Mouse (Mus musculus) heart, postnatal 0 days (tissue): ENCODE results near the gene Tmem238. TPM values are rescaled to one million over a fixed set of nuclear protein-coding genes. Genes with fewer than 3 reads are reported as not detected.
"Not testable (repeated sequence)": the region's sequence is repeated elsewhere in the genome, so short reads cannot be mapped to it uniquely, and the experiment has no call there.

Experiments
- ATAC-seq: fragments of 200-750 bp; cut with Nextera tagmentation; 2 replicates; pipeline ENCODE4 v1.8.0; 2017; ENCODE audit warnings: low read depth, moderate number of reproducible peaks, moderate library complexity; ENCODE audit not compliant: insufficient read depth
- DNase-seq: peaks from one replicate; pipeline ENCODE4 v3.0.0-alpha.2; 2016; ENCODE audit warnings: low spot score
- H3K27ac ChIP-seq: fragments of 300-500 bp; sonication (generic); 2 replicates; pipeline ENCODE4 v1.5.1; 2014; ENCODE audit warnings: low read depth, mild to moderate bottlenecking
- H3K27me3 ChIP-seq: fragments of 300-500 bp; sonication (generic); 2 replicates; pipeline ENCODE4 v1.6.1; 2014; ENCODE audit warnings: low read length, mixed read lengths; ENCODE audit not compliant: control insufficient read depth, insufficient read depth
- H3K36me3 ChIP-seq: fragments of 300-500 bp; sonication (generic); replicated peaks from 2 replicates; pipeline ENCODE4 v1.6.1; 2014; ENCODE audit warnings: low read length, mixed read lengths; ENCODE audit not compliant: control insufficient read depth, insufficient read depth
- H3K4me1 ChIP-seq: fragments of 300-500 bp; sonication (generic); 2 replicates; pipeline ENCODE4 v1.6.1; 2014; ENCODE audit warnings: antibody characterized with exemption; ENCODE audit not compliant: control insufficient read depth, insufficient read depth
- H3K4me2 ChIP-seq: fragments of 300-500 bp; sonication (generic); 2 replicates; pipeline ENCODE4 v1.6.1; 2014; ENCODE audit warnings: low read depth, mild to moderate bottlenecking, low read length, moderate library complexity
- H3K4me3 ChIP-seq: fragments of 300-500 bp; sonication (generic); 2 replicates; pipeline ENCODE4 v1.5.1; 2014; ENCODE audit warnings: low read depth, low read length
- H3K9ac ChIP-seq: fragments of 300-500 bp; sonication (generic); replicated peaks from 2 replicates; pipeline ENCODE4 v1.6.1; 2014; ENCODE audit warnings: low read depth, low read length, mixed read lengths
- H3K9me3 ChIP-seq: fragments of 300-500 bp; sonication (generic); replicated peaks from 2 replicates; pipeline ENCODE4 v1.6.1; 2016; ENCODE audit warnings: low read length; ENCODE audit not compliant: control insufficient read depth
- CTCF ChIP-seq: IDR thresholded peaks from 2 replicates; pipeline ENCODE4 v1.5.1; 2016; ENCODE audit warnings: antibody characterized with exemption, control low read depth, low read depth
- EP300 ChIP-seq: IDR thresholded peaks from 2 replicates; pipeline ENCODE4 v1.6.1; 2016; ENCODE audit warnings: antibody characterized with exemption, low read depth
- WGBS: fragments of 180-500 bp; shearing (Covaris S2); extraction: QIAGEN DNeasy Blood & Tissue Kit; methylation state at CpG from one replicate; pipeline ENCODE4 v1.1.7; 2014; 5-methylcytosine and 5-hydroxymethylcytosine counted together
- polyA plus RNA-seq: library from polyadenylated mRNA; unstranded; fragments of >200 nt; fragmentation: Nextera tagmentation; extraction: Ambion mirVana; gene quantifications from 2 replicates; pipeline ENCODE4 v1.2.1, GENCODE M21; 2015
- total RNA-seq: library from RNA; depleted of rRNA; stranded (reverse); fragments of >200 nt; gene quantifications from 2 replicates; pipeline ENCODE4 v1.2.3, GENCODE M21; 2014; ENCODE audit warnings: low replicate concordance

The Tmem238 gene
- total and polyA plus RNA-seq, 2 experiments from 2014 or later: 2.2 to 8.6 TPM

GRCm38 (mm10) chr7:4813105-4813791, 23.8 kb upstream of the Tmem238 start:
- Histone ChIP-seq H3K27ac (peak overlapping the region; percentile 94), H3K9ac (peak overlapping the region; percentile 43; the same call in 1 of the 2 replicates), H3K27me3 (no peaks in the 10 kb centered on the region), H3K9me3 (no peaks in the 10 kb centered on the region), H3K36me3 (peaks cover 19% of the 10 kb centered on the region), H3K4me3 (peak overlapping the region; percentile 97), H3K4me1 (peaks cover 18% of the 10 kb centered on the region), H3K4me2 (peak overlapping the region; percentile 67)
- TF ChIP-seq CTCF (no peak), EP300 (no peak)
- 24% methylated on average over 8 of the region's 8 CpGs for WGBS
- ATAC-seq: no peak
- DNase-seq: no peak

- DNase-seq: peak; percentile 100
- peak within 1 kb of the TSS; percentile 90 for H3K4me2 ChIP-seq
- peak within 1 kb of the TSS; percentile 94 for H3K27ac ChIP-seq
- H3K9ac ChIP-seq: peak within 1 kb of the TSS; percentile 96
- peak; percentile 98 for ATAC-seq
- TF ChIP-seq CTCF: peak; percentile 31; the same call in 1 of the 2 replicates
- TF ChIP-seq EP300: no peak
- H3K36me3 ChIP-seq: peaks cover 22% of the 10 kb centered on the region
- H3K9me3 ChIP-seq: no peaks in the 10 kb centered on the region
- under 1% methylated on average over 62 of the region's 62 CpGs for WGBS
- H3K27me3 ChIP-seq: no peaks in the 10 kb centered on the region
- peak within 1 kb of the TSS; percentile 97 for H3K4me3 ChIP-seq
- H3K4me1 ChIP-seq: peaks cover 18% of the 10 kb centered on the region
Measured at GRCm38 (mm10) chr7:4812303-4813104, 23.0 kb upstream of the Tmem238 start, which contains the start of gene Ube2s. TSS of gene Ube2s (minus strand) at chr7:4812590.

GRCm38 (mm10) chr7:4811842-4812302, 22.4 kb upstream of the Tmem238 start:
- Histone ChIP-seq H3K27me3 (no peaks in the 10 kb centered on the region), H3K4me1 (peaks cover 18% of the 10 kb centered on the region), H3K4me2 (peak overlapping the region; percentile 90), H3K36me3 (peaks cover 28% of the 10 kb centered on the region), H3K9ac (peak overlapping the region; percentile 96), H3K9me3 (no peaks in the 10 kb centered on the region), H3K27ac (peak overlapping the region; percentile 94), H3K4me3 (peak overlapping the region; percentile 97)
- WGBS: under 1% methylated on average over 28 of the region's 36 CpGs
- DNase-seq: no peak
- no peak for TF ChIP-seq EP300
- no peak for TF ChIP-seq CTCF
- peak; percentile 9 for ATAC-seq

- peak overlapping the region; percentile 94; the same call in 1 of the 2 replicates for H3K27ac ChIP-seq
- peak overlapping the region; percentile 96 for H3K9ac ChIP-seq
- not testable (repeated sequence) for H3K27me3 ChIP-seq, ATAC-seq, H3K9me3 ChIP-seq, DNase-seq
- H3K4me3 ChIP-seq: peak overlapping the region; percentile 97
- peaks cover 36% of the 10 kb centered on the region for H3K36me3 ChIP-seq
- peak overlapping the region; percentile 90 for H3K4me2 ChIP-seq
- WGBS: 32% methylated on average over 10 of the region's 10 CpGs
- H3K4me1 ChIP-seq: peaks cover 18% of the 10 kb centered on the region
Measured at GRCm38 (mm10) chr7:4811131-4811530, 21.7 kb upstream of the Tmem238 start.

GRCm38 (mm10) chr7:4806716-4807115, 17.3 kb upstream of the Tmem238 start:
- peak; percentile 47 for DNase-seq
- Histone ChIP-seq H3K9me3 (no peaks in the 10 kb centered on the region), H3K27ac (no peak overlapping the region), H3K9ac (no peak overlapping the region), H3K4me2 (no peak overlapping the region), H3K27me3 (no peaks in the 10 kb centered on the region), H3K4me1 (peaks cover 12% of the 10 kb centered on the region), H3K4me3 (no peak overlapping the region), H3K36me3 (peaks cover 45% of the 10 kb centered on the region)
- WGBS: 88% methylated on average over 7 of the region's 7 CpGs
- TF ChIP-seq CTCF (peak; percentile 68), EP300 (no peak)
- ATAC-seq: no peak
